Mouse (Mus musculus) spleen, adult 12 weeks (tissue): ENCODE data around the gene Atp12a.

Source experiments
- DNase-seq: peaks from one replicate; pipeline ENCODE4 v3.0.0; 2022; ENCODE audit warnings: low spot score

The Atp12a gene

GRCm38 (mm10) chr14:56379336-56379735 lies 14.5 kb downstream of the Atp12a start:
- DNase-seq, result no peak

- DNase-seq, result no peak
Observed at GRCm38 (mm10) chr14:56382366-56382765, 17.5 kb downstream of the Atp12a start.

GRCm38 (mm10) chr14:56390247-56390646 lies 25.4 kb downstream of the Atp12a start:
- no peak for DNase-seq

- no peak for DNase-seq
Observed at GRCm38 (mm10) chr14:56393704-56394312, 28.9 kb downstream of the Atp12a start.

- DNase-seq, result no peak
Observed at GRCm38 (mm10) chr14:56398001-56398400, 33.1 kb downstream of the Atp12a start.

- DNase-seq, result no peak
Observed at GRCm38 (mm10) chr14:56402311-56403071, 37.6 kb downstream of the Atp12a start, which contains the start of gene Rnf17. Gene Rnf17 (plus strand): TSS chr14:56402581.

- DNase-seq, result no peak
Observed at GRCm38 (mm10) chr14:56403072-56403375, 38.2 kb downstream of the Atp12a start.
